Mouse (Mus musculus): ENCODE data around the gene Nlrp9b. TPM values are rescaled to one million over a fixed set of nuclear protein-coding genes. Genes with fewer than 3 reads are reported as not detected.
"Not testable (repeated sequence)": the region's sequence is repeated elsewhere in the genome, so short reads cannot be mapped to it uniquely, and the experiment has no call there.

Nlrp9b gene
- polyA plus RNA-seq, 1 experiment from 2014 or later, result not detected

DNA sequence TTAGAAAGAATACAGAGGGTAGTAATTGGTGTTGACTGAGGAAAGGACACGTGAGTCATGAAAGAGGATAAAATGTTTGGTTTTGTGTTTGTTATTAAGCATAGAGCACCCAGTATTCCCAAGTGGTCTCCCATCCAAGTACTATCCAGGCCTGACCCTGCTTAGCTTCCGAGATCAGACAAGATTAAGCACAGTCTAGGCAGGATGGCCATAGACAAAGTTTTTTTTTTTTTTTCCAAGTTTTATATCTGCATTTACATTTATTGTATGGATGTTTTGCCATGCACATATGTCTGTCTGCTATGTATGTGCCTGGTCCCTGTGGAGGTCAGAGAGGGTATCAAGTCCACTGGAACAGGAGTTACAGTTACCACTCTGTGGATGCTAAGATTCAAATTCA is 18.7 kb downstream of the Nlrp9b start:
- 70% methylated on average over 2 of the region's 2 CpGs for WGBS
- ATAC-seq (ENCODE audit: low FRiP score, low TSS enrichment), result no peak
- no peak for DNase-seq
- Histone ChIP-seq H3K4me3 (replicated peaks; ENCODE audit: low read depth, low read length) (no peak overlapping the region), H3K9me3 (ENCODE audit: control insufficient read depth, low read length) (peaks cover 4% of the 10 kb centered on the region; the same call in 1 of the 2 replicates), H3K4me2 (ENCODE audit: low read length) (no peak overlapping the region), H3K27ac (replicated peaks; ENCODE audit: low read depth, low read length) (no peak overlapping the region), H3K4me1 (ENCODE audit: control insufficient read depth, insufficient read depth, low read length) (no peaks in the 10 kb centered on the region), H3K36me3 (ENCODE audit: control insufficient read depth, insufficient read depth, low read length) (no peaks in the 10 kb centered on the region), H3K9ac (replicated peaks; ENCODE audit: low read length) (no peak overlapping the region), H3K27me3 (ENCODE audit: control insufficient read depth, insufficient read depth, low read length) (no peaks in the 10 kb centered on the region)

DNA sequence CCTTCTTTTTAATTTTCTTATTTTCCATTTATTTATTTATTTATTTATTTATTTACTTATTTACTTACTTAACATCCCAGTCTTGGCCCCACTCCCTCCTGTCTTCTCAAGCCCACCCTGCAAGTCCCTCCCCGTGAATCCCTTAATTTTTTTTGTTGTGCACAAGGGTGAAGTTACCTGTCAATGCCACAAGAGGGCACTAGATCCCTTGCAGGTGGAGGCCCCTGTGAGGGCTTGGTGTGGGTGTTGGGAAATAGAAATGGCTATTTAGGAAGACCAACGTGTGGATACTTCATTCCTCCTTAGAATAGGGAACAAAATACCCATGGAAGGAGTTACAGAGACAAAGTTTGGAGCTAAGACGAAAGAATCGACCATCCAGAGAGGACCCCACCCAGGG is 72.8 kb downstream of the Nlrp9b start:
- DNase-seq, result not testable (repeated sequence)

DNA sequence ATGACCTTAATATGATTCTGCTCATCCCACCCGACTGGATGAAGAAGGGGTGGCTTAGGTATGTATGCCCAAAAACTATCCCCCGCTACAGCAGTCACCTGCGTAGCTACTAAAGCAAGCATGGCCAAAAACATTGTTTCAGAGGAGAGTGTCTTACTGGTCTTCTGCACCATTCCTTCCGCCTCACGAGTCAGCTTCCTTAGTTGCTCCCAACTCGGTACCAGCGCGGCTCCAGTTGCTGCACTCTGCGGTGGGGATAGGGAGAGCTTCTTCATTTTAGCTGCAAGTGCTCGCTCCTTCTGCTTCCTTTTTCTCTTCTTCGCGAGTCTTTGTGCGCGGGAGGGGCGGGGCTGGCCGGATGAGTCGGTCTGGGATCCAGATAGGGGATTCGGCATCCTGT is 86.9 kb downstream of the Nlrp9b start:
- not testable (repeated sequence) for DNase-seq; ATAC-seq (ENCODE audit: low FRiP score, low TSS enrichment)

More for the DNA sequence above, 72.8 kb downstream of the Nlrp9b start:
- ATAC-seq (ENCODE audit: low FRiP score, low TSS enrichment); H3K27me3 ChIP-seq (ENCODE audit: control insufficient read depth, insufficient read depth, low read length); H3K4me1 ChIP-seq (ENCODE audit: control insufficient read depth, insufficient read depth, low read length); H3K4me3 ChIP-seq (replicated peaks; ENCODE audit: low read depth, low read length); H3K9ac ChIP-seq (replicated peaks; ENCODE audit: low read length); H3K4me2 ChIP-seq (ENCODE audit: low read length); H3K36me3 ChIP-seq (ENCODE audit: control insufficient read depth, insufficient read depth, low read length); H3K27ac ChIP-seq (replicated peaks; ENCODE audit: low read depth, low read length); H3K9me3 ChIP-seq (ENCODE audit: control insufficient read depth, low read length): not testable (repeated sequence)
- 63% methylated on average over 4 of the region's 4 CpGs for WGBS

DNA sequence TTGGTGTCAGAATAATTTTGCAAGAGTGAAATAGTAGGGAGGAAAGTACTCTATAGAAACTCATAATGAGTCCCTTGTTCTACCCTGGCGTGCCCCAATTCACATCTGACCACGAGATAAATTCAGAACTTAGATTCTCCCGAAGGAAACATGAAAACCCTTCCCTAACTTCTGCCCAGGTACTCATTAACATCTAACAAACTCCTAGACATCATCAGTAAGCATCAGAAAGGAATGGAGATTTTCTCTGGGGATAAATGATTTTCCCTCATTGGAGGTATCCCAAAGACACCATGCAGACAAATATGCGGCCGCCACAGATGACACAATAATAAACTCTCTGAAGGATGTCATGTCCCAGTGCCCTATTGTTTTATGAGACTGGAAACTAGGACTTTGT is 108.1 kb downstream of the Nlrp9b start, which contains the start of gene Vmn1r91:
TSS of gene Vmn1r91 (plus strand) at position 301 of the 400 bp plus-strand sequence.
- 82% methylated on average over 5 of the region's 5 CpGs for WGBS
- not testable (repeated sequence) for H3K4me1 ChIP-seq (ENCODE audit: control insufficient read depth, insufficient read depth, low read length); DNase-seq; H3K9me3 ChIP-seq (ENCODE audit: control insufficient read depth, low read length); H3K4me3 ChIP-seq (replicated peaks; ENCODE audit: low read depth, low read length); H3K36me3 ChIP-seq (ENCODE audit: control insufficient read depth, insufficient read depth, low read length); H3K9ac ChIP-seq (replicated peaks; ENCODE audit: low read length); H3K27ac ChIP-seq (replicated peaks; ENCODE audit: low read depth, low read length); ATAC-seq (ENCODE audit: low FRiP score, low TSS enrichment); H3K4me2 ChIP-seq (ENCODE audit: low read length); H3K27me3 ChIP-seq (ENCODE audit: control insufficient read depth, insufficient read depth, low read length)

More for the DNA sequence above, 86.9 kb downstream of the Nlrp9b start:
- H3K36me3 ChIP-seq (ENCODE audit: control insufficient read depth, insufficient read depth, low read length); H3K27ac ChIP-seq (replicated peaks; ENCODE audit: low read depth, low read length); H3K4me2 ChIP-seq (ENCODE audit: low read length); H3K4me1 ChIP-seq (ENCODE audit: control insufficient read depth, insufficient read depth, low read length); H3K27me3 ChIP-seq (ENCODE audit: control insufficient read depth, insufficient read depth, low read length); H3K9me3 ChIP-seq (ENCODE audit: control insufficient read depth, low read length); H3K4me3 ChIP-seq (replicated peaks; ENCODE audit: low read depth, low read length); H3K9ac ChIP-seq (replicated peaks; ENCODE audit: low read length): not testable (repeated sequence)
- WGBS, result 70% methylated on average over 18 of the region's 18 CpGs

DNA sequence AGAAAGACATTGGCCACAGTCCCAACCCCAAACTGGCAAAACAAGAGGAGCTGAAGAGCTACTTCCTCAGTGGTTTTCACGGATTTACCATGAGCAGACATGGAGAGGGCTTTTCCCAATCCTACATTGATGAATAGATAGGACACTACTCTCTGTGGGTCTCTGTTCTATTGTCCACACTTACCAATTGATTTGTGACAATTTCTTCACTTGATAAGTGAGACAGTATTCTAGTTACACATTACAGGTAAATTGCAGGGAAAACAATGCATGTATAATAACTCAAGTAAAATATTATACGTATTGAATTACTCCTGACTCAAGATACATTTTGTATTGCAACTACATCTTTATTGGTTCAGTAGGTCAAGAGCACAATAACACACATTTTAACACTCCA is 131.2 kb downstream of the Nlrp9b start, which contains the start of gene Gm16442:
TSS of gene Gm16442 (minus strand) at position 101 of the 400 bp plus-strand sequence.
- H3K4me3 ChIP-seq (replicated peaks; ENCODE audit: low read depth, low read length); H3K9me3 ChIP-seq (ENCODE audit: control insufficient read depth, low read length); H3K27me3 ChIP-seq (ENCODE audit: control insufficient read depth, insufficient read depth, low read length); H3K4me1 ChIP-seq (ENCODE audit: control insufficient read depth, insufficient read depth, low read length); ATAC-seq (ENCODE audit: low FRiP score, low TSS enrichment); H3K36me3 ChIP-seq (ENCODE audit: control insufficient read depth, insufficient read depth, low read length); DNase-seq; H3K27ac ChIP-seq (replicated peaks; ENCODE audit: low read depth, low read length); H3K9ac ChIP-seq (replicated peaks; ENCODE audit: low read length); H3K4me2 ChIP-seq (ENCODE audit: low read length): not testable (repeated sequence)
- no CpG with 5 or more reads among the region's 2 CpGs for WGBS

Other genes with a start within 250 kb of the Nlrp9b start
- gene Nectin2, start 241.0 kb upstream of the Nlrp9b start, polyA plus RNA-seq (2014; fragmentation: Nextera tagmentation; extraction: Ambion mirVana), result 41.1 and 46.1 TPM in 2 replicates
- gene Bcam, start 220.4 kb upstream of the Nlrp9b start, polyA plus RNA-seq (2014; fragmentation: Nextera tagmentation; extraction: Ambion mirVana), result 4.5 and 7.8 TPM in 2 replicates
- not detected in 2 replicates for gene Cblc, start 194.7 kb upstream of the Nlrp9b start, polyA plus RNA-seq (2014; fragmentation: Nextera tagmentation; extraction: Ambion mirVana)
- gene Bcl3, start 168.7 kb upstream of the Nlrp9b start, polyA plus RNA-seq (2014; fragmentation: Nextera tagmentation; extraction: Ambion mirVana), result 0.77 and 1.2 TPM in 2 replicates
- gene Gm19345, start 139.5 kb upstream of the Nlrp9b start, polyA plus RNA-seq (2014; fragmentation: Nextera tagmentation; extraction: Ambion mirVana), result 9.9 and 13.6 TPM in 2 replicates
- 0.90 TPM in 1 of 2 replicates, not detected in the other for gene Ceacam16, start 130.2 kb upstream of the Nlrp9b start, polyA plus RNA-seq (2014; fragmentation: Nextera tagmentation; extraction: Ambion mirVana)
- not detected in 2 replicates for gene Ceacam19, start 103.5 kb upstream of the Nlrp9b start, polyA plus RNA-seq (2014; fragmentation: Nextera tagmentation; extraction: Ambion mirVana)
- gene Pvr, start 70.3 kb upstream of the Nlrp9b start, polyA plus RNA-seq (2014; fragmentation: Nextera tagmentation; extraction: Ambion mirVana), result 4.9 and 8.2 TPM in 2 replicates
- not detected in 2 replicates for gene Igsf23, start 40.7 kb upstream of the Nlrp9b start, polyA plus RNA-seq (2014; fragmentation: Nextera tagmentation; extraction: Ambion mirVana)
- not detected in 2 replicates for gene Ceacam20, start 26.1 kb upstream of the Nlrp9b start, polyA plus RNA-seq (2014; fragmentation: Nextera tagmentation; extraction: Ambion mirVana)
- gene Vmn1r91, start 108.2 kb downstream of the Nlrp9b start, polyA plus RNA-seq (2014; fragmentation: Nextera tagmentation; extraction: Ambion mirVana), result not detected in 2 replicates
- not detected in 2 replicates for gene Gm16442, start 131.1 kb downstream of the Nlrp9b start, polyA plus RNA-seq (2014; fragmentation: Nextera tagmentation; extraction: Ambion mirVana)
- gene Vmn1r93, start 147.6 kb downstream of the Nlrp9b start, polyA plus RNA-seq (2014; fragmentation: Nextera tagmentation; extraction: Ambion mirVana), result not detected in 2 replicates
- gene Vmn1r94, start 176.9 kb downstream of the Nlrp9b start, polyA plus RNA-seq (2014; fragmentation: Nextera tagmentation; extraction: Ambion mirVana), result not detected in 2 replicates
- gene Vmn1r95, start 202.2 kb downstream of the Nlrp9b start, polyA plus RNA-seq (2014; fragmentation: Nextera tagmentation; extraction: Ambion mirVana), result not detected in 2 replicates
- gene Gm6164, start 214.1 kb downstream of the Nlrp9b start, polyA plus RNA-seq (2014; fragmentation: Nextera tagmentation; extraction: Ambion mirVana), result not detected in 2 replicates
- not detected in 2 replicates for gene Gm4498, start 242.4 kb downstream of the Nlrp9b start, polyA plus RNA-seq (2014; fragmentation: Nextera tagmentation; extraction: Ambion mirVana)

All from midbrain, embryonic 14.5 days (tissue).